Mouse (Mus musculus): ENCODE data around the gene Bid. TPM values are rescaled to one million over a fixed set of nuclear protein-coding genes. Genes with fewer than 3 reads are reported as not detected.

Gene Bid
- 10 to 100 TPM; 18.8 to 22.4 TPM for total RNA-seq (2021)

- intact Hi-C loops (cut with DNase I) = no loop called here
- peak; percentile 88 for DNase-seq
Observed at GRCm38 (mm10) chr6:120916074-120916971, at the start of gene Bid. Gene Bid (minus strand): TSS chr6:120916853.

- no peak for DNase-seq
- intact Hi-C loops (cut with DNase I) = no loop called here
Observed at GRCm38 (mm10) chr6:120965814-120966213, 49.2 kb upstream of the Bid start.

- no peak for DNase-seq
- intact Hi-C loops (cut with DNase I) = no loop called here
Observed at GRCm38 (mm10) chr6:120964179-120964578, 47.5 kb upstream of the Bid start.

GRCm38 (mm10) chr6:120960338-120961030, 43.8 kb upstream of the Bid start:
- intact Hi-C loops (cut with DNase I) = no loop called here

GRCm38 (mm10) chr6:120957331-120957730, 40.7 kb upstream of the Bid start:
- no peak for DNase-seq
- intact Hi-C loops (cut with DNase I) = no loop called here

More at GRCm38 (mm10) chr6:120960338-120961030, 43.8 kb upstream of the Bid start:
- no peak for DNase-seq

GRCm38 (mm10) chr6:120956259-120957161, 39.9 kb upstream of the Bid start:
- intact Hi-C loops (cut with DNase I) = no loop called here
- DNase-seq = no peak

GRCm38 (mm10) chr6:120955215-120955614, 38.6 kb upstream of the Bid start:
- DNase-seq = no peak
- intact Hi-C loops (cut with DNase I) = no loop called here

- no peak for DNase-seq
- intact Hi-C loops (cut with DNase I) = no loop called here
Observed at GRCm38 (mm10) chr6:120954241-120954640, 37.6 kb upstream of the Bid start.

- intact Hi-C loops (cut with DNase I) = no loop called here
- no peak for DNase-seq
Observed at GRCm38 (mm10) chr6:120952475-120952874, 35.8 kb upstream of the Bid start.

GRCm38 (mm10) chr6:120951311-120951710, 34.7 kb upstream of the Bid start:
- no peak for DNase-seq
- intact Hi-C loops (cut with DNase I) = no loop called here

- intact Hi-C loops (cut with DNase I) = no loop called here
- DNase-seq = no peak
Observed at GRCm38 (mm10) chr6:120945510-120945909, 28.9 kb upstream of the Bid start.

- intact Hi-C loops (cut with DNase I) = no loop called here
- no peak for DNase-seq
Observed at GRCm38 (mm10) chr6:120943964-120944363, 27.3 kb upstream of the Bid start.

GRCm38 (mm10) chr6:120943551-120943950, 26.9 kb upstream of the Bid start:
- DNase-seq = no peak
- intact Hi-C loops (cut with DNase I) = no loop called here

- no peak for DNase-seq
- intact Hi-C loops (cut with DNase I) = no loop called here
Observed at GRCm38 (mm10) chr6:120943079-120943478, 26.4 kb upstream of the Bid start.

GRCm38 (mm10) chr6:120941575-120941974, 24.9 kb upstream of the Bid start:
- DNase-seq = no peak
- intact Hi-C loops (cut with DNase I) = no loop called here

- no peak for DNase-seq
- intact Hi-C loops (cut with DNase I) = no loop called here
Observed at GRCm38 (mm10) chr6:120941084-120941481, 24.4 kb upstream of the Bid start.

GRCm38 (mm10) chr6:120940446-120941083, 23.9 kb upstream of the Bid start:
- intact Hi-C loops (cut with DNase I) = no loop called here

GRCm38 (mm10) chr6:120939783-120940182, 23.1 kb upstream of the Bid start:
- no peak for DNase-seq
- intact Hi-C loops (cut with DNase I) = no loop called here

More at GRCm38 (mm10) chr6:120940446-120941083, 23.9 kb upstream of the Bid start:
- no peak for DNase-seq

- intact Hi-C loops (cut with DNase I) = no loop called here
Observed at GRCm38 (mm10) chr6:120938763-120939450, 22.3 kb upstream of the Bid start.

More at GRCm38 (mm10) chr6:120938763-120939450, 22.3 kb upstream of the Bid start:
- DNase-seq = no peak
